Mouse (Mus musculus) E14TG2a.4 (cell line): Measurements from ENCODE around the gene Acoxl.

Experiments used
- CTCF ChIP-seq: conservative IDR thresholded peaks from 2 replicates; pipeline ENCODE4 v1.5.1; 2014; ENCODE audit warnings: low read length
- NANOG ChIP-seq: IDR thresholded peaks from 2 replicates; pipeline ENCODE4 v1.6.1; 2014; ENCODE audit warnings: borderline replicate concordance, low read length, mixed read lengths
- POU5F1 ChIP-seq: IDR thresholded peaks from 2 replicates; pipeline ENCODE4 v1.6.1; 2014; ENCODE audit warnings: low read length, borderline replicate concordance

GRCm38 (mm10) chr2:128046454-128046853 lies 207.8 kb downstream of the Acoxl start:
- TF ChIP-seq CTCF (no peak), POU5F1 (no peak), NANOG (no peak)
